Mouse (Mus musculus) cerebellum, adult 11-12 months (tissue): Measurements from ENCODE around the gene Kdm1a.
A peak's percentile ranks its signal among the peaks of the same experiment; 100 is the strongest.

Experiments used
- DNase-seq: peaks from one replicate; pipeline ENCODE4 v3.0.0; 2022

Kdm1a gene

DNA sequence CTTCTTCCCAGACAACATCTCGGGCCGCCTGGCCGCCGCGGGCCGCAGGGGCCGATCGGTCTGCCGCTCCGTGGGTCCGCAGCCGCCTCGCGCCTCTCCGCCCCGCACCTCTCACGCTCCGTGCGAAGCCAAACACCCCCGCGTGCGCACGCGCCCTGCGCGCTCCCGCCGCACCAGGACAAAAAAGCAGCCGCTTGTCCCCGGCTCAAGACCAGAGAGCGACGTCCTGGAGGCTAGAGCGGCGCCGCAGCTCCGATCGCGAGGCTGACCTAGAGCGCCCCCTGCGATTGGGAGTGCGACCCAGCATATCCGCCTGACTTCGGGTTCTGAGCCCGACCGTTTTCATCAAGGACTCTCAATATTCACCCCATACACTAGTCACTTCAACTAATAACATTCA lies at the start of gene Kdm1a:
Gene Kdm1a (minus strand): TSS at position 156 of the 400 bp plus-strand sequence.
- peak; percentile 94 for DNase-seq

DNA sequence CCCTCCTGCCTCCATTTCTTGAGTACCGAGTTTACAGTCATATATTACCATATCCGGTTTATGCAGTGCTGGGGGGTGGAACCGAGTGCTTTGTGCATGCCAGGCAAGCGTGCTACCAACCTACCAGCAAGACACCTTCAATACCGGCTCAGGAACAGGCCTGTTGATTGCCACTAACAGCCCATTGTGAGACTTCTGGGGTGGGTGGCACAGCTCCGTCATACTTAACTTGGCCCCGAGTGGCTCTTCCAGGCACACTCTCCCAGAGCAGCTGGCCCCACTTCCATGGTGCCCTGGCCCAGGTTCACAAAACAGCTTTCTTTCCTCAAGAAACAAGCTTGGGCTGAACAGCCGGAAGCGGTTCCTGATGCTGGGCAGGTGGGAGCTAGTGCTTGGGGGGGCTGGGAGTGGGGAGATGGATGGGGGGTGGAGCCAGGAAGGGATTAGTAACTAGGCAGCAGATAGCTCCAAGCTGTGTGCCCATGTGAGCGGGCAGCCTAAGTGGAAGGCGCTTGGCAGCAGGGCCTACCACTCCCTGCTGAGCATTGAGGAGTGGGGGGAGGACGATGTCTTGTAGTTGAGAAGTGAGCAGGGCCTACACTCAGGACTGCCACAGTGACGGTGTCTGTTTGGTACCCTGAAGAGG lies 49.5 kb upstream of the Kdm1a start:
- peak; percentile 62 for DNase-seq

DNA sequence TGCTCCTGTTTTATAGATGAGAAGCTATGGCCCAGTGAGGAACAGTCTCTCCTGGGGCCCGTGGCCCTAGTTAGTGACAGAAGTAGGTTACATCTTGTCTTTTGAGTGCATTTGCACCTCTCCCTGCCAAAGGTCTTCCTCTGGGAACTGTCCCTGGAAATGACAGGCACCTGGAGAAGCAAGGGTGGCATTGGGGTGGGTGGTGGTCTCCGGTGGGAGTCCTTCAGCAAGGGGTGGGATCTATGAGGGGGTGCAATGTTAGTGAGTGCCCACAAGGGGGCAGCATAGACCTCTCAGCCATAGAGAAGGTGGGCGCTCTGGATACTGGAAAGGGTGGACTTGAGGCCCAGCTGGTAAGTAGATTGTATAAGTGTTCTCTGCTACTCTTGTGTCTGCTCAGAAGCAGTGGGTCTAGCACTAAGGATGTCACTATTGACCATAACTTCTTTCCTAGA lies 48.9 kb upstream of the Kdm1a start:
- DNase-seq = no peak

DNA sequence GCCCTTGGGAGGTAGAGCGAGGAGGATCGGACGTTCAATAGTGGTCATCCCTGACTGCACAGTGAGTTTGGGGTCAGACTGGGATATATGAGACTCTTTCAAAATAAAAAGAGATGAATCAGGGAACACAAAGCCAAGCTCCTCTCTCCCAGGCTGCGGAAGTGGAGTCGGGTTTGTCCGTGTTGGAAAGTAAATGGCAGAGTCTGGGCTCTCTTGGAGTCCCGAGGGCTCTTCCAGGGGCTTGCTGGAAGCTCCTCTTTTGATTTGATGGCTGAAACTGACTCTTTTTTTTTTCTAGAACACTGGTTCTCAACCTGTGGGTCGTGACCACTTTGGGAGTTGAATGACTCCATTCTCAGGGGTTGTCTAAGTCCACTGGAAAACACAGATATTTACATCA lies 47.7 kb upstream of the Kdm1a start:
- DNase-seq = no peak

DNA sequence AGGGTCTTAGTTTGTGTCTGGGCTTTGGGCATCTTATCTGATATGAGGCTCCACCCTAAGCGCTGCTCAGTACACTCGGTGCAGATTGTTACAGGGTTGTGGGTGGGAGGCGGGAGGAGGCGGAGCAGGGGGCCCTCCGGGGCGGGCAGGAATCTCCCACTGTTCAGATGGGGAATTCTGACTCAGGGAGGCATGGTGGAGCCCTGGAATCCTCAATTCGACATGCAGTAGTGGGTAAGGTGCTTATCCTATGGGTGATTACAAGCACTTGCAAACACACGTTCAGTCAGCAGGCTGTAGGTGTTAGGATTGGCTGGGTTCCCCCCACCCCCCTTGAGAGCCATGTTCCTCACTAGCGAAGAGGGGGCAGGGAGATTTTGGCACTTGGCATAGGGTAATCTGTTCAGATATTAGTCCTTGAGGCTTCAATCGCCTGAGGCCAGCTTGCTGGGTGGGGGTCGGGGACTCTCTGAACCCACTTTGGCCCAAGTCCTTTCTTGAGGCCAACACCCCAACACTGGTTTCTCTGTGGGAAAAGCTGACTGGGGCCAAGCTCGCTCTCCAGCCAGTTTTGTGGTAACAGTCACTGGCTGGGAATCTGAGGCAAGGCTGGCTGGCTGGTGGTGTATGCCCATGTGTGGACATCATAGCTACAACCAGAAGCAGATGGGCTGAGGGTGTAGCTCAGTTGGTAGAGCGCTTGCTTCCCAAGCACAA lies 47.1 kb upstream of the Kdm1a start:
- DNase-seq = no peak

DNA sequence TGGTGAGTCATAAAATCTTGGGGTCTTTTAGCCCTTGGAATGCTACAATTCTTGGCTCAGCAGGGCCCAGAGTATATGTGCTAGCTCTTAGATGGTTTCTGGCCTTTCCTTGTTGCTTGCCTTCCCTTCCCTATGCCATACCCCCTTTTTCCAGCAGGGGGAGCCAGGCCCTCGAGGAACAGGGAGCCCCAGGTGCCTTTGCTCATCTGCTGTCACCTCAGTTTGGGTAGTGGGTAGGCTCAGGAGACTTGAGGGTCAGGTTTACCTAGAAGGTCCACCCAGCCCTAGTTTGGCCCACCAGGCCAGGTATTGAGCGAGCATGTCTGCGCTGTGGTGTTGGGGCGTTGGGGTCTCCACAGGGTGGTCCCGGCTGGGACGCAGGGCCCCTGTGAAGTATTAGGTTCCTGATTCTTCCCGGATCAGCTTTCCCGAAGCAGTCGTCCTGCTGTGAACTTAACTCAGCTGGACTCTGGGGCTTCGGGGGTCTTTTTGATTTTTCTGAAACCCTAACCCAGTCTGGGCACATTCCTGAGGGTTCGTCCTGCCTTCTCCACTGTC lies 46.5 kb upstream of the Kdm1a start:
- peak; percentile 76 for DNase-seq

DNA sequence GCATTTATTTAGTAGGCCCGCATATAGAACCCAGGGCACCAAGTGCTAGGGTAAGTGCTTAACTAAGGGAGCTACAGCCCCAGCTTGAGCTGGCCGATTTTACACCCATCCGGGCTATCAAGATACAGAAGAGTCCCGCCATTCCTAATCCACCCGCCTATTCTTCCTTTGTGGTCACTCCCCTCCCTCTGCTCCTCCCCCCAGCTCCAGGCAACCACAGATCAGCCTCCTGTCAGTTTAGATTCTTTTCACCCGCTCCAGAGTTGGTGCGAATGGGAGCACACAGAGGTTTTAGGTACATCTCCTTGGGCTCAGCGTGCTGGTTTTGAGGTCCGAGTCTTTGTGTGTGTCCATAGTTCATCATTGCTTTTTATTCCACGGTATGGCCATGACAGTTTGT lies 36.4 kb upstream of the Kdm1a start:
- no peak for DNase-seq

DNA sequence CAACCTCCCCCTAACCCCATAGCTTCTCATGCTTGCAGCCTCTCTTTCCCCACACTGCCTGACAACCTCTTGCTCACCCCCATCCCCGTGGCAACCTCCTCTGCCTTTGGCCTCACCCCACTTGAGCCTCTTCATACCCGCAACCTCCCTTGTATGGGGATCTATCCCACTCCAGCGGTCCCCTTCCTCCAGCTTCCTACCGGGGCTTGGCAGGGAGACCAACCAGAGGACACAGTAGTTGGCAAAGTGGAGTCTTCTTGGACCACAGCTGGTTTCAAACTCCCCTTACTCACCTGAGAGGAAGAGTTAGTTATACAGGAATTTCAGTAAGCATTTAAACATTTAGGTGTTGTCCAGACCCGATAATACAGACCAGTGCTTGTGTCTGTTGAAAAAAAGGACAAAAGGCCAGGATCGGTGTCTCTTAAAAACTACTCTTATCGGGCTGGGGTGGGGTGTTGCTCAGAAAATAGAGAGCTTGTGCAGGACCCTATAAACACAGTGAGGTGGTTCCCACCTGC lies 35.8 kb upstream of the Kdm1a start:
- DNase-seq = no peak

DNA sequence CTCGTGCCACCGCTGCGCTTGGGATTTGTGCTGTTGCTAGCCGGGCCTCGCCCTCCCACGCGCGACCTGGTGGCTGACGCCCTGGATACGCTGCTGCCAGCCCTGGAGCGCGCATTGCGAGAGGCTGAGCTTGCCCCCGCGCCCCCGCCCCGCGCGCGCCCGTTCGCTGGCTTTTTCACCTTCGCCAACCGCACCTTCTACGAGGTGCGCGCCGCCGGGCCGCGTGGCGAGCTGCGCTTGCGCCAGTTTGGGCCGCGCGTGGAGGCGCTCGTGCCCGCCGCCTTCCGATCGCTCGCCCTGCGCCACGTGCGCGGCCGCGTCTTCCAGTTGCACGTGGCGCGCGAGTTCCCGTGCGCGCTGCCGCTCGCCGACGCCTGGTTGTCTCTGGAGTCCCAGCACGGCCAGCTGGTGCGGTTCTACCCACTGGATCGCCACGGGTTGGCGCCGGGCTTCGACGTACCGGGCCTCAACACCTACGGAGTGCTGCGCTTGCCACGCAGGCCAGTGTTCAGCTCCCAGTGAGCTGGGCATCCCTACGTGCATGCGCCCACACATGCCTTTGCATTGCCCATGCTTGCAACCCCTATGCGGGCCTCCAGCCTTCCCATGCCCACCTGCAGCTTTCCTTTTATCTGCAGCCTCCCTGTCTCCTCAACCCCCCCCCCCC lies 35.2 kb upstream of the Kdm1a start:
- DNase-seq = peak; percentile 48

DNA sequence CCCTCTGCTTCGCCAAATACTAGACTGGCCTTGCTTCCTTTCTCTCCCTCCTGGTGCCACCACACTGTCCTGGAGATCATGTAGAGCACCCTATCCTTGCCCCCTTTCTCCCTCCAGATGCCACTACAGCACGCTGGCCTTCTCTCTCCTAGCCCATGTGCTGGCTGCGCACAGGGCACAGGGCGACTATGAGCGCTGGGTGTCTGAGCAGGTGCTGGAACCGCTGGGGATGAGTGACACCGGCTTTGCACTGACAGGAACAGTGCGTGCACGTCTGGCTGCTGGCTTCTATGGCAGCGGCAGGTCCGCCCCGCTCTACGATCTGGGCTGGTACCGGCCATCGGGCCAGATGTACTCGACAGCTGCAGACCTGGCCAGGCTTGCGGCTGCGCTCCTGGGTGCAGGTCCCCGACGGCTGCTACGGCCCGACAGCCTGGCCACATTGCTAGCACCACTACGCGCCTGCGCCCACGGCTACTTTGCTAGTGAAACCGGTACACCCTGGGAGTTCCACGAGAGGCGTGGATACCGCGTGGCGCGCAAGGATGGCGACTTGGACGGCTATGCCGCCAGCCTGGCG lies 34.5 kb upstream of the Kdm1a start:
- DNase-seq = no peak

DNA sequence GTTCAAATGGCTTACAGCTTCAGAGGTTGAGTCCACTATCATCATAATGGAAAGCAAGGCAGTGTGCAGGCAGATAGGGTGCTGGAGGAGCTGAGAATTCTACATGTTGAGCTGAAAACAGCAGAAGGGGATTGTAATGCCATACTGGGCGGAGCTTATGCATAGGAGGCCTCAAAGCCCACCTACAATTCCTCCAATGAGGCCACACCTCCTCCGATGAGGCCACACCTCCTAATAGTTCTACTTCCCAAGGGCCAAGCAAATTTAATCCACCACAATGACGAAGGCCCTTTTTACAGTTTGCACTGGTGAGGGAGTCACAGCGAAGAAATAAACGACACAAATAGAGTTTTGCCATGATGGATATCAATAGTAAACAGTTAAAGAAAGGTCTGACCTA lies 34.0 kb upstream of the Kdm1a start:
- DNase-seq = no peak

DNA sequence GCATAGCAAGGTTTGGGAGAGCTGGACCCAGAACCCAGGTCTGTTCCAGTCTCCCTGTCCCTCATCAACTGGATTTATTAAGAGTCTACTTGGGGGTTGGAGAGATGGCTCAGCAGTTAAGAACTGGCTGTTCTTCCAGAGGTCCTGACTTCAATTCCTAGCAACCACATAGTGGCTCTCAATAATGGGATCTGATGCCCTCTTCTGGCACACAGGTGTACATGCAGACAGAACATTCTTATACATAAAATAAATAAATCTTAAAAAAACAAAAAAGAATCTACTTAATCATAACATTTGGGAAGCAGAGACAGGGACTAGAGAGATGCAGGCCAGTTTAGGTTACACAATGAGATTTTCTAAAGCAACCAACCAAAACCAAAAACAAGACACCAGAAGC lies 33.5 kb upstream of the Kdm1a start:
- DNase-seq = no peak

DNA sequence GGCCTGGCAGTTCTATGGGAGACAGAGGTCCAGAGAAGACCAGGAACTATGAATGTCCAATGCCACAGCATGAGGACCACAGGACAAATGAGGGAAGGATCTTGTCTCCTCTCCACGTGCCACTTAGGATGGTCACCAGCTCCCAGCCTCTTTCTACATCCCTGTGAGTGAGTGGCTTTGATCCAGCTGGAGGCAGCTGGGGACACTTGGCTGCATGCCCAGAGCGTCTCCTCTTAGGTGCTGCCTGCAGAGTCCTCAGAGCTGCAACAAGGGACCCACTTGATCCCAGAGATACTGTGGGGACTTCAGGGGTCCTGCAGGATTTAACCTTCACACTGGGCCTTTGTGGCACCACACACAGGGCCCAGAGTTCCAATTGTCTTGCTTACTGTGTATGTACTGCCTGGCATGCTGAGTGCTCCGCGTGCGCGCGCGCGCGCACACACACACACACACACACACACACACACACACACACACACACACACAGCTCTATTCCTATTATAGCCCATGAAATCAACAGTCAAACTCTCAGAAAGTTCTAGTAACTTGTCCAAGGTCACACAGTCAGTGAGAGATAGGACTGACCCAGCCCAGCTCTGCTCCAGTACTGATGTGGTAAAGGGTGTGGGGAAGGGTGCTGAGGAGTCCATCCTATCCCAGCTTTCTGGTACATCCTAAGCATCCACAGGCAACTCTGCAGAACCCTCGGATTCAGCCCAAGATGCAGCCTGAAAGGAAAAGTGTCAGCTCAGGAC lies 28.9 kb upstream of the Kdm1a start:
- DNase-seq = no peak

DNA sequence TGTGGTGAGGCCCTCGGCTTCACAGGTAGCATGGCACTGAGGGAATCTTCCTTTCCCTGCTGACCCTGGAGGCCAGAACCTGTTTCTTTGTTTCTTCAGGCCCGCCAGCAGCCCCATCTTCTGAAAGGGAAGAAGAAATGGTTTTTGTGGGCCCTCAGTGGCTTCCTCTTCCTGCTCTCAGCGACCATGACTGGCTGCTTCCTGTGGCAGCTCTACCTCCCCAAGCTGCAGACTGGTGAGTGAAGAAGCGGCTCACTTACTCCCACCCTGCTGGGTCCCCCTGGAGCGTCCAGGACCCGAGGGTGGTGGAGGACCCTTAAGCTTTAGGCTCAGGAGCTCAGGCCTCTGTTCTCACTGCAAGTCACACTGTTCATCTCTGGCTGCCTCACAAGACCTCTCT lies 24.1 kb upstream of the Kdm1a start:
- DNase-seq = no peak

DNA sequence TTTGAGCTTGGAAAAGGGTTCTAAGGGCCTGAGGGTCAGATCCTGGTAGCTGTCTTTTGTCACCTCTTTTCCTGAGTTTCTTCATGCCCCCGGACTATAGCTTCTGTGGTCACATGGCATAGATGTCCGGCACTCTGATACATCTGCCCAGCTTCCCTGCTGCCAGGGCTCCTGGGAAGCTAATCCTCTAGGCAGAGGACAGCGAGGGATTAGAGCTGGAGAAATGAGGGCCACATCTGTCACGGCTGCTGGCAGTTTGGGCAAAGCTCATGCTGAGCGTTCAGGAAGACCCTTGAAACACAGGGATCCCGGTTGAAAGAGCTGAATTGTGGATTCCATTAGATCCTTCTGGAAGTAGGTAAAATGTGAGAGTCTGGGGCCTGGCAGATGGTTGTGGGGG lies 19.9 kb upstream of the Kdm1a start, which contains the start of gene Lactbl1:
Gene Lactbl1 (plus strand): TSS at position 234 of the 400 bp plus-strand sequence.
- no peak for DNase-seq

DNA sequence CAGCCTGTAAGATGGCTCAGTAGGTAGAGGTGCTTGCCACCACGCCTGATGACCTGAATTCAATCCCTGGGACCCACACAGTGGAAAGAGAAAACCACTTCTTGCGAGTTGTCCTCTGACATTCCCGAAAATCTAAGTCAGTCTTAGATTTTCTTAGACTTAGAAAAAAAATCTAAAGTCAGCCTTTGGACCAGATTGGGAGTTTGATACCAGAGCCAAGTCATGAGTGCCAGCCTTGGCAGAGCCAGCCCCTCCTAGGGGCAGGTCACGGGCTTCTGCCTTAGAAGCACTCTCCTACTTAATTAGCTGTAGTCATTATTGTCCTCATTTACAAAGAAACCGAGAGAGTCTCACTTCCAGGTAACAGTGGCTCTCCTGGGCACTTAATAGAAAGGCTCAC lies 19.4 kb upstream of the Kdm1a start:
- no peak for DNase-seq

DNA sequence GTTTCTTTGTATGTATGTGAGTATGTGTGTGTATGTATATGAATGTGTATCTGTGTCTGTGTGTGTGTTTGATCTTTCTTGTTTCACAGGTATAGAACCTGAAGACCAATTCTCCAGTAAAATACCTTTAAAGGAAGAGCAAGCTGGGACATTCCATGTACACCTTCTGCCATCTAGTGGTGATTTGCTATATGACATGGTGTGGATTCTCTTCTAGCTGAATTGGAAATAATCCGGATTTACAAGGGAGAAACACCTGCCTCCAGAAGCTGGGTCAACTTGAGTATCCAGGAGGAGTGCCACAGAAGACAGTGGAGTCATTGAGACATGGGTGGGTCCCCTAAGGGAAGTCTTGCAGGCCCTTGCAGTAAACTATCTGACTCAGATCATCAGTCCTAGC lies 18.8 kb upstream of the Kdm1a start:
- DNase-seq = no peak

DNA sequence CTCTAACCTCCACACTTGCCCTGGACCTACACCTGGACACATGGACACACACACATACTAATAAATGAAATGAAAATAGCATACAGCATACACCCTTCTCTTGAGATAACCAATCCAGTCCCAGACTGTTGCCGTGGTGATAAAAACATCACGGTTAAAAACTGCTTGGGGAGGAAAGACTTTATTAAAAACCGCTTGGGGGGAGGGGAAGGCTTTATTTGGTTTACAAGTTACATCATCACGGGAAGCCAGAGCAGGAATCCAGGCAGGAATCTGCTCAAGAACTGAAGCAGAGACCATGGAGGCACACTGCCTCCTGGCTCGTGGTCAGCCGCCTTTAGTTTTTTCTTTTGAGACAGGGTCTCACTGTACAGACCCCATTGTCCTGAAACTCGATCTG lies 11.1 kb upstream of the Kdm1a start:
- no peak for DNase-seq

DNA sequence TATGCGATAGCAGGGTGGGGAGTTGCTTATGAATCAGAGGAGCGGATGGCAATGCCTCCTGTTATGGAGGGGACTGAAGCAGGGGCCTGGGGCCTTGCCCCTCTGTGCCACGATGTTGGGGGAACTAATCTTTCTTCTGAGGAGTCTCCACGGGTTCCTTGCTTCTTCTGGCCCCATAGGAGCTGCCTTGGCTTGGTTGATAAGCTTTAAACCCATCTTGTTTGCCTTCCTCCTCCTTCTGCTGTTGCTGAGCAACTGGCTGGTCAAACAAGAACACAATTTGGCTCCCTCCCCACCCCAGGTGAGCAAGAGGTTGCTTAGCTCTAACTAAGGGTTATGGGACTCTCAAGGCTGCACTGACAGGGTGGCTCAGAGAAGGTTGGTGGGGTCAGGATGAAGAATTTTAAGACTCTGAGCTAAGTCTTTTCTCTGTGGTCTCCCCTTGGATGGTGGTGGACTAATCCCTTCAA lies 7.9 kb upstream of the Kdm1a start, which contains the start of gene Tex46:
Gene Tex46 (plus strand): TSS at position 51 of the 470 bp plus-strand sequence.
- DNase-seq = no peak

DNA sequence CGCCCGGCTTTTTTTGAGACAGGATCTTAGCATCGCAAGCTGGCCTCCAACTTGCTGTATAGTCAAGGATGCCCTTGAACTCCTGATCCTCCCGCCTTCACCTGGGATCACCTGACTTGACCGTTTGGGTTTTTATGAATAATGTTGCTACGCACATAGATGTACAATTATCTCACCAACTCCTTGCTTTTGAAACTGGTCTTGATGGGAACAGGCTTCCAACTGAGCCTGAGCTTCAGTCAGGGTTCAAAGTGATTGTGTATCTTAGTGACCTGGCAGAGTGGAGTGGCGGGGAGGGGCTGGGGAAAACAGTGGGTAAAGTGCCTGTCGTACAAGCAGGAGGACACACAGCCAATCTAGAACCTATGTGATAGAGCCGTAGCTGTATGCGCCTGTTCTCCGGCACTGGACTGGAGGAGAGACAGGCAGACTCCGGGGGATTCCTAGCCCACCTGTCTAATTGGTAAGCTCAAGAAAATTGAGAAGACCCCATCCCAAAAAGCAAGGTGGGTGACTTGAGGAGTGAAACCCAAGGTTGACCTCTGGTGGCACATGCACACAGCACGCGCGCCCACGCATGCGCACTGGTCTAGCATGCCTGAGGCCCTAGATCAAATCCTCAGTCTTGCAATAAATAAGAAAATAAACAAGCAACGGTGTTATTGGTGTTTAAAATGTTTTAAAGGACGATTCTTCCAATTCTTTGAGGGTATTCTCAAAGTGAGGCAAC lies 3.4 kb upstream of the Kdm1a start:
- no peak for DNase-seq

DNA sequence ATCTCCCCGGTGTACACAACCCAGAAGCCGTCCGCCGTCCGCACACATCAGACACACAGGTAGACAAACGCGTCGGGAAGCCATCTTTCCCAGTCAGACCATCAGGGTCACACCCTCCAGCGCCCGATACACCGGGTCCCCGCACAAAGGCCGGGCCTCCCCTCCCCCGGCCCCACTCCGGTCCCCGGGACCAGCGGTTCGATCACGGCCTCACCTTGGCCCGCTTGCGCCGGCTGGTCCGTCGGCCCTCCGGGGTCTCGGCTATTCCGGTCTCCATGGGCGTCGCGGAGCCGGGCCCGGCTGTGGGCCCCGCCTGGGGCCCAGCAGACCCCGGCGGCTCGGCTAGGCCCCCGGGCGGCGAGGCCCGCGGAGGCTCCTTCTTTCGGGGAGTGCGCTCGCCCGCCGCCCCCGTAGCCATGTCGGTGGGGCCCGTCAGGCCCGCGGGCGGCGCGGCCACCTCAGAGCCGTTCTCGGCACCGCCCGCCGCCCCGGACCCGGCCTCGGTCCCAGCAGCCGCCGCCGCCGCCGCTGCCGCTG lies 437 bp downstream of the Kdm1a start:
- peak; percentile 40 for DNase-seq
